Mouse (Mus musculus) liver, adult 2 months (tissue): ENCODE data around the gene Trim27.

ENCODE experiments used
- CTCF ChIP-seq: fragments of 200-500 bp; IDR thresholded peaks from 2 replicates; pipeline ENCODE4 v1.5.1; 2011; ENCODE audit warnings: low read depth, low read length, control low read depth
- POLR2A ChIP-seq: fragments of 200-500 bp; IDR thresholded peaks from 2 replicates; pipeline ENCODE4 v1.6.1; 2011; ENCODE audit warnings: low read length, control low read depth; ENCODE audit not compliant: insufficient read depth; ENCODE audit errors: extremely low read depth

- TF ChIP-seq POLR2A: no peak
- TF ChIP-seq CTCF: no peak
Observed at GRCm38 (mm10) chr13:21216781-21217180, 37.5 kb downstream of the Trim27 start.
